In the genomic region with DNA sequence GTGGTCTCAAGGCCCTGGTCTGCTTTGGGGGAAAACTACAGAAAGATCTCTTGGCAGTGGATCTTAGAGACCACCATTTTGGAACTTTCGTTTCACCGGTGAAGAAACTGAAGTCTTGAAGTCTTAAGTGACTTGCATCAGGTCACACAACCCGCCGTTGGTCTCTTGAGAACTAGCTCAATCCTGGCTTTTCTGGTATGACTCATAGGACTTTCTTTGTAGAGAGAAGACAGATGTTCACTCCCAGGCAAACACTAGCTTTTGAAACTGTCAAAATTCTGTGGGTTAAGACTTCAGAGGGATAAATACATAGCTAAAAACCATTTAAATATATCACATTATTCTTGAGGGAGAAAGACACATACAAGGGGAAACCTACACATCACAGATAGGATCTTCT, we compare ENCODE assay signal across 31 mouse cellular contexts.
DNase-seq lines count a peak whose midpoint lies in the region; ATAC-seq lines count a peak whose summit lies in the region.
"Had no signal": no experiment of that assay in that cellular context is flagged by ENCODE, and none has a peak within 500 bp of the region (broad histone marks: within the 10 kb centered on the region; RNA-seq: fewer than 3 reads in every experiment).

No protein-coding gene starts in this region.

- no peaks in the 10 kb centered on the region for H3K9me3 ChIP-seq in embryonic facial prominence, embryonic 15.5 days (replicated peaks)
- no peaks in the 10 kb centered on the region for H3K9me3 ChIP-seq in stomach, embryonic 16.5 days (replicated peaks; ENCODE audit: control insufficient read depth, low read length)
- H3K9me3 ChIP-seq in neural tube, embryonic 15.5 days (replicated peaks): no peaks in the 10 kb centered on the region
- H3K9me3 ChIP-seq: embryonic facial prominence, embryonic 13.5 days; forebrain, embryonic 13.5 days; heart, embryonic 12.5 days; hindbrain, embryonic 15.5 days; intestine, embryonic 15.5 days; limb, embryonic 15.5 days; liver, embryonic 13.5 days; megakaryocyte, embryonic 14.5 days; midbrain, embryonic 13.5 days had no signal

- H3K4me3 ChIP-seq in embryonic facial prominence, embryonic 15.5 days (replicated peaks): no peak overlapping the region
- no peak overlapping the region for H3K4me3 ChIP-seq in stomach, embryonic 16.5 days (replicated peaks; ENCODE audit: low read length)
- no peak overlapping the region for H3K4me3 ChIP-seq in neural tube, embryonic 15.5 days (replicated peaks)
- H3K4me3 ChIP-seq: embryonic facial prominence, embryonic 13.5 days; forebrain, embryonic 13.5 days; heart, adult 2 months; heart, embryonic 12.5 days; hindbrain, embryonic 15.5 days; intestine, embryonic 15.5 days; layer of hippocampus, adult 2 months; limb, embryonic 15.5 days; liver, embryonic 13.5 days; megakaryocyte, embryonic 14.5 days; midbrain, embryonic 13.5 days had no signal

- no peak for ATAC-seq in embryonic facial prominence, embryonic 15.5 days (ENCODE audit: insufficient number of reproducible peaks, low FRiP score, low TSS enrichment, low read depth)
- ATAC-seq in stomach, embryonic 16.5 days (ENCODE audit: insufficient read depth, low FRiP score): no peak
- no peak for ATAC-seq in neural tube, embryonic 15.5 days (ENCODE audit: low FRiP score)
- no peak for ATAC-seq in CD4-positive, CD25-positive, alpha-beta regulatory T cell, adult 4 months
- ATAC-seq: forebrain, embryonic 13.5 days; lung, postnatal 0 days; midbrain, embryonic 13.5 days had no signal

- 63% methylated on average over 4 of the region's 4 CpGs for WGBS in embryonic facial prominence, embryonic 15.5 days
- 69% methylated on average over 4 of the region's 4 CpGs for WGBS in stomach, embryonic 16.5 days
- WGBS in neural tube, embryonic 15.5 days: 97% methylated on average over 4 of the region's 4 CpGs

- H3K4me2 ChIP-seq in embryonic facial prominence, embryonic 15.5 days (replicated peaks): no peak overlapping the region
- no peak overlapping the region for H3K4me2 ChIP-seq in stomach, embryonic 16.5 days (ENCODE audit: low read depth, low read length)
- no peak overlapping the region for H3K4me2 ChIP-seq in neural tube, embryonic 15.5 days
- H3K4me2 ChIP-seq: embryonic facial prominence, embryonic 13.5 days; forebrain, embryonic 13.5 days; heart, embryonic 12.5 days; hindbrain, embryonic 15.5 days; intestine, embryonic 15.5 days; limb, embryonic 15.5 days; liver, embryonic 13.5 days; midbrain, embryonic 13.5 days had no signal

- H3K9ac ChIP-seq in embryonic facial prominence, embryonic 15.5 days: no peak overlapping the region
- no peak overlapping the region for H3K9ac ChIP-seq in stomach, embryonic 16.5 days (ENCODE audit: low read length)
- H3K9ac ChIP-seq in neural tube, embryonic 15.5 days (replicated peaks): no peak overlapping the region
- H3K9ac ChIP-seq: embryonic facial prominence, embryonic 13.5 days; forebrain, embryonic 13.5 days; heart, embryonic 12.5 days; hindbrain, embryonic 15.5 days; intestine, embryonic 15.5 days; limb, embryonic 15.5 days; liver, embryonic 13.5 days; midbrain, embryonic 13.5 days had no signal

- no peaks in the 10 kb centered on the region for H3K36me3 ChIP-seq in embryonic facial prominence, embryonic 15.5 days
- H3K36me3 ChIP-seq in stomach, embryonic 16.5 days (ENCODE audit: control insufficient read depth, insufficient read depth, low read length): no peaks in the 10 kb centered on the region
- no peaks in the 10 kb centered on the region for H3K36me3 ChIP-seq in neural tube, embryonic 15.5 days
- H3K36me3 ChIP-seq: embryonic facial prominence, embryonic 13.5 days; heart, embryonic 12.5 days; hindbrain, embryonic 15.5 days; intestine, embryonic 15.5 days; limb, embryonic 15.5 days; liver, embryonic 13.5 days; midbrain, embryonic 13.5 days had no signal

- H3K4me1 ChIP-seq in embryonic facial prominence, embryonic 15.5 days: peaks cover 15% of the 10 kb centered on the region; the same call in 1 of the 2 replicates
- no peaks in the 10 kb centered on the region for H3K4me1 ChIP-seq in stomach, embryonic 16.5 days (ENCODE audit: control insufficient read depth, insufficient read depth, low read length)
- H3K4me1 ChIP-seq in neural tube, embryonic 15.5 days: peaks cover 3% of the 10 kb centered on the region; the same call in 1 of the 2 replicates
- H3K4me1 ChIP-seq: forebrain, embryonic 13.5 days; hindbrain, embryonic 15.5 days; intestine, embryonic 15.5 days; liver, embryonic 13.5 days; midbrain, embryonic 13.5 days had no signal

- 0 out of 2 replicates have a peak overlapping the region, but pooled peaks have one; percentile 19 for H3K27ac ChIP-seq in embryonic facial prominence, embryonic 15.5 days (replicated peaks)
- H3K27ac ChIP-seq in stomach, embryonic 16.5 days (ENCODE audit: low read length): peak overlapping the region; percentile 53; the same call in 1 of the 2 replicates
- no peak overlapping the region for H3K27ac ChIP-seq in neural tube, embryonic 15.5 days (replicated peaks)
- H3K27ac ChIP-seq: embryonic facial prominence, embryonic 13.5 days; forebrain, embryonic 13.5 days; heart, adult 2 months; hindbrain, embryonic 15.5 days; intestine, embryonic 15.5 days; layer of hippocampus, adult 2 months; limb, embryonic 15.5 days; liver, embryonic 13.5 days; midbrain, embryonic 13.5 days had no signal

- no peaks in the 10 kb centered on the region for H3K27me3 ChIP-seq in embryonic facial prominence, embryonic 15.5 days
- H3K27me3 ChIP-seq in stomach, embryonic 16.5 days (ENCODE audit: control insufficient read depth, insufficient read depth, low read length): no peaks in the 10 kb centered on the region
- no peaks in the 10 kb centered on the region for H3K27me3 ChIP-seq in neural tube, embryonic 15.5 days (replicated peaks)
- H3K27me3 ChIP-seq: embryonic facial prominence, embryonic 13.5 days; forebrain, embryonic 13.5 days; heart, embryonic 12.5 days; hindbrain, embryonic 15.5 days; intestine, embryonic 15.5 days; limb, embryonic 15.5 days; liver, embryonic 13.5 days; megakaryocyte, embryonic 14.5 days; midbrain, embryonic 13.5 days had no signal

- DNase-seq in 3T3-L1 (ENCODE audit: low read depth, low spot score) (peak; percentile 76), 416B (ENCODE audit: low read depth) (peak; percentile 54)
- DNase-seq in retina, postnatal 1 day: no peak
- DNase-seq: adrenal gland, postnatal 10 days; cerebellum, adult 11 months; cerebellum, adult 9-10 months; embryo, embryonic 11 days; gastrocnemius, postnatal 25 days; heart, adult 2 months; heart, postnatal 4 days; kidney, adult 2 months; kidney, postnatal 36 days; liver, embryonic 13.5 days; lung, adult 18-20 months; lung, postnatal 4 days; thymus, adult 18-20 months; thymus, postnatal 25 days had no signal
